Mouse (Mus musculus) embryonic facial prominence, embryonic 15.5 days (tissue): ENCODE results near the gene Pgghg. TPM values are rescaled to one million over a fixed set of nuclear protein-coding genes. Genes with fewer than 3 reads are reported as not detected.

Experiments
- ATAC-seq: fragments of 200-750 bp; cut with Nextera tagmentation; 2 replicates; pipeline ENCODE4 v1.8.0; 2017; ENCODE audit warnings: low read depth, moderate TSS enrichment; ENCODE audit not compliant: insufficient number of reproducible peaks, low FRiP score, low TSS enrichment
- H3K27ac ChIP-seq: fragments of 300-500 bp; sonication (generic); replicated peaks from 2 replicates; pipeline ENCODE4 v1.5.1; 2015; ENCODE audit warnings: mild to moderate bottlenecking, inconsistent platforms
- H3K27me3 ChIP-seq: fragments of 300-500 bp; sonication (generic); 2 replicates; pipeline ENCODE4 v1.6.1; 2015; ENCODE audit warnings: inconsistent platforms
- H3K36me3 ChIP-seq: fragments of 300-500 bp; sonication (generic); 2 replicates; pipeline ENCODE4 v1.6.1; 2015; ENCODE audit warnings: mild to moderate bottlenecking, inconsistent platforms
- H3K4me1 ChIP-seq: fragments of 300-500 bp; sonication (generic); 2 replicates; pipeline ENCODE4 v1.6.1; 2015; ENCODE audit warnings: inconsistent platforms
- H3K4me2 ChIP-seq: fragments of 300-500 bp; sonication (generic); replicated peaks from 2 replicates; pipeline ENCODE4 v1.6.1; 2015; ENCODE audit warnings: mild to moderate bottlenecking, inconsistent platforms
- H3K4me3 ChIP-seq: fragments of 300-500 bp; sonication (generic); replicated peaks from 2 replicates; pipeline ENCODE4 v1.5.1; 2015; ENCODE audit warnings: mild to moderate bottlenecking, inconsistent platforms
- H3K9ac ChIP-seq: fragments of 300-500 bp; sonication (generic); 2 replicates; pipeline ENCODE4 v1.6.1; 2015; ENCODE audit warnings: inconsistent platforms
- H3K9me3 ChIP-seq: fragments of 300-500 bp; sonication (generic); replicated peaks from 2 replicates; pipeline ENCODE4 v1.6.1; 2016; ENCODE audit warnings: inconsistent platforms
- WGBS: fragments of 180-500 bp; shearing (Covaris S2); methylation state at CpG from one replicate; pipeline ENCODE4 v1.1.7; 2015; 5-methylcytosine and 5-hydroxymethylcytosine counted together
- polyA plus RNA-seq: library from polyadenylated mRNA; unstranded; fragments of >200 nt; fragmentation: Nextera tagmentation; extraction: Ambion mirVana; gene quantifications from 2 replicates; pipeline ENCODE4 v1.2.1, GENCODE M21; 2015

Pgghg gene
- polyA plus RNA-seq, 1 experiment from 2014 or later, result 29.0 TPM

DNA sequence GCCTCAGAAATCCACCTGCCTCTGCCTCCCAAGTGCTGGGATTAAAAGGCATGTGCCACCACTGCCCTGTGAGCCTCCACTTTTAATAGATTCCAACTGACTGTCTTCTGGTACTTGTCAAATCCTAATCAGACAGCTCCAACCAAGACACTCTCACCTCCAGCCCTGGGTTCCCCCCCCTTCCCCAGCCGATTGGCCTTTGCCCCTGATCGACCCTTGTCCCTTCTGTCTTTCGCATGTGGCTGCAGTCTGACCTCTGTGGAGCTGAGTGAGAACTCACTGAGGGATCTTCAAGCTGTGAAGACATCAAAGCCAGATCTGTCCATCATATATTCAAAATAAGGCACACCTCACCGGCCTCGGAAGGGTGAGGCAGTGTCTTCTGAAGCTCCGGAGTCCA, 14.0 kb upstream of the Pgghg start:
- ATAC-seq, result no peak
- no peaks in the 10 kb centered on the region for H3K9me3 ChIP-seq
- no peak overlapping the region for H3K4me3 ChIP-seq
- no peaks in the 10 kb centered on the region for H3K36me3 ChIP-seq
- peaks cover 10% of the 10 kb centered on the region for H3K4me1 ChIP-seq
- H3K9ac ChIP-seq, result no peak overlapping the region
- no peak overlapping the region for H3K27ac ChIP-seq
- 84% methylated on average over 6 of the region's 6 CpGs for WGBS
- H3K4me2 ChIP-seq, result no peak overlapping the region
- H3K27me3 ChIP-seq, result peaks cover 39% of the 10 kb centered on the region

GRCm38 (mm10) chr7:140938436-140938835, 2.8 kb upstream of the Pgghg start:
- Histone ChIP-seq H3K4me1 (peaks cover 40% of the 10 kb centered on the region), H3K4me3 (no peak overlapping the region), H3K27ac (no peak overlapping the region), H3K9me3 (no peaks in the 10 kb centered on the region), H3K36me3 (peaks cover 2% of the 10 kb centered on the region; the same call in 1 of the 2 replicates), H3K9ac (no peak overlapping the region), H3K4me2 (no peak overlapping the region), H3K27me3 (0 out of 2 replicates have a peak, but pooled peaks cover 11% of the 10 kb centered on the region)
- WGBS, result 44% methylated on average over 3 of the region's 3 CpGs
- ATAC-seq, result no peak

DNA sequence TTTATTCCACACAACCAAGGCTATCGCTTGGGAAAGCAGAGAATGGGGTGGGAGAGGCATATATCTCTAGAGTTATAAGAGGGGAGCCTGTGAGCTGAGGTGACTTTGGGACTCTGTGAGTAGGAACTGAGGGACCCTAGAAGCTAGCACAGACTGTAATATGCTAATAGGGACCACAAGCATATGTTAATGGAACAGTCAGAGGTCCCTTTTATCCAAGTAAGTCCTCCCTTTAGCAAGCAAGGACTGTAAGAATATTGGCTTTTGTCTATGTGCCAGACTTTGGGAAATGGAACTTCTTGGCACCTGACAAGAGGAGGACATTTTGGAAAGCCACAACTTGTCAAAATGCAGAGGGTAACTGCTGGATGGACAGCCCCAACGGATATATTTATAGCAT, 2.3 kb upstream of the Pgghg start:
- H3K9me3 ChIP-seq, result no peaks in the 10 kb centered on the region
- 0 out of 2 replicates have a peak, but pooled peaks cover 11% of the 10 kb centered on the region for H3K27me3 ChIP-seq
- no peak overlapping the region for H3K9ac ChIP-seq
- ATAC-seq, result no peak
- peaks cover 4% of the 10 kb centered on the region; the same call in 1 of the 2 replicates for H3K36me3 ChIP-seq
- H3K27ac ChIP-seq, result peak overlapping the region; percentile 99
- 0 out of 2 replicates have a peak overlapping the region, but pooled peaks have one; percentile 31 for H3K4me2 ChIP-seq
- 22% methylated on average over 2 of the region's 2 CpGs for WGBS
- peaks cover 41% of the 10 kb centered on the region for H3K4me1 ChIP-seq
- no peak overlapping the region for H3K4me3 ChIP-seq

DNA sequence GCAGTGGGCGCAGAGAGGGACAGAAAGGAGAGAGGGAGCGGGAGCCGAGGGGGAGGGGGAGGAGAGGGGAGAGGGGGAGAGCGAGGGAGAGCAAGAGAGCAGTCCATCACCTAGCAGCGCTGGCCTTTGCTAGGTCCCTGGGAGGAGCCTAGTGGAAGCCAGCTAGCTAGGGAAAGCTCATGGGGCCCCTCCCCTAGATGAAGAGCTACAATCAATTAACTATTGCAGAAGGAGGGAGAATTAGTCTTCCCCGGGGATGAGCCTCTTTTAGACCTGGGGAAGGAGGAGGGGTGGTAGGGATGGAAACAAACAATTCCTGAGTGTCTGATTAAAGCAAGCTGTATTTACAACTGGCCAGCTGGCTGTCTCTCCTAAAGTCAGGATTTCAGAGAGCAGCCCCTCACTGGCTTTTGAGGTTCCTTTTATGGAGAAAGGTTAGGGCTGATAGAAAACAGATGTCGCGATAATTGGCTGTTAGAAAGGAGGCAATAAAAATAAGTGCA, 1.5 kb upstream of the Pgghg start:
- peak overlapping the region; percentile 99 for H3K27ac ChIP-seq
- H3K9ac ChIP-seq, result no peak overlapping the region
- H3K36me3 ChIP-seq, result peaks cover 5% of the 10 kb centered on the region; the same call in 1 of the 2 replicates
- 0 out of 2 replicates have a peak, but pooled peaks cover 8% of the 10 kb centered on the region for H3K27me3 ChIP-seq
- H3K4me3 ChIP-seq, result no peak overlapping the region
- H3K9me3 ChIP-seq, result no peaks in the 10 kb centered on the region
- peaks cover 41% of the 10 kb centered on the region for H3K4me1 ChIP-seq
- H3K4me2 ChIP-seq, result peak overlapping the region; percentile 31
- ATAC-seq, result peak; percentile 63
- 6% methylated on average over 8 of the region's 8 CpGs for WGBS

GRCm38 (mm10) chr7:140942341-140942740, 1.1 kb downstream of the Pgghg start:
- Histone ChIP-seq H3K27ac (peak overlapping the region; percentile 99), H3K4me3 (peak overlapping the region; percentile 59), H3K9me3 (no peaks in the 10 kb centered on the region), H3K27me3 (no peaks in the 10 kb centered on the region), H3K36me3 (peaks cover 30% of the 10 kb centered on the region), H3K4me2 (peak overlapping the region; percentile 64), H3K9ac (peak overlapping the region; percentile 51), H3K4me1 (peaks cover 41% of the 10 kb centered on the region)
- ATAC-seq, result no peak
- 45% methylated on average over 9 of the region's 9 CpGs for WGBS

DNA sequence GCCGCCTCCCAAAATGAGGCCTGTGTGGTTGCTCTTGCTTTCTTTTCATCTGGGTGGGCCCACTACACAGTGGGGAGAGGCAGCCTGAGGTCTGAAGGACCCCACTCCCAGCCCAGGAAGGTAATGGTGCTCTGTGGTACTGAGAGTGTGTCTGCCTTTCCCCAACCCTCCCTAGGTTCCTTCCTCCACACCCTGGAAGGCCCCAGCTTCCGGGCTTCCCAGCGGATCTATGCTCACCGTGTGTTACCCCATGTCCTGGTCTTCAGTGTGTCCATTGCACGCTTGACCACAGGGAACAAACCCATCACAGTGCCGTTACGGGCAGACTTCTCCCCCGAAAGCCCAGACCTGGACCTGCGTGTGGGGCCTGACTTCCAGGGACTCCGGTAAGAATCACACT, 1.6 kb downstream of the Pgghg start:
- H3K4me3 ChIP-seq, result no peak overlapping the region
- ATAC-seq, result no peak

GRCm38 (mm10) chr7:140943356-140943755, 2.2 kb downstream of the Pgghg start:
- H3K4me1 ChIP-seq, result peaks cover 41% of the 10 kb centered on the region
- WGBS, result 75% methylated on average over 4 of the region's 4 CpGs
- no peak for ATAC-seq
- no peaks in the 10 kb centered on the region for H3K9me3 ChIP-seq
- peak overlapping the region; percentile 99 for H3K27ac ChIP-seq
- H3K9ac ChIP-seq, result no peak overlapping the region
- H3K36me3 ChIP-seq, result peaks cover 40% of the 10 kb centered on the region
- H3K27me3 ChIP-seq, result no peaks in the 10 kb centered on the region
- no peak overlapping the region for H3K4me3 ChIP-seq
- H3K4me2 ChIP-seq, result no peak overlapping the region

More for the DNA sequence above, 1.6 kb downstream of the Pgghg start:
- 85% methylated on average over 10 of the region's 10 CpGs for WGBS
- peaks cover 35% of the 10 kb centered on the region for H3K36me3 ChIP-seq
- peak overlapping the region; percentile 64 for H3K4me2 ChIP-seq
- H3K27me3 ChIP-seq, result no peaks in the 10 kb centered on the region
- no peaks in the 10 kb centered on the region for H3K9me3 ChIP-seq
- peaks cover 41% of the 10 kb centered on the region for H3K4me1 ChIP-seq
- peak overlapping the region; percentile 99 for H3K27ac ChIP-seq
- H3K9ac ChIP-seq, result no peak overlapping the region

- peaks cover 49% of the 10 kb centered on the region for H3K36me3 ChIP-seq
Measured at GRCm38 (mm10) chr7:140944236-140944635, 3.0 kb downstream of the Pgghg start.

DNA sequence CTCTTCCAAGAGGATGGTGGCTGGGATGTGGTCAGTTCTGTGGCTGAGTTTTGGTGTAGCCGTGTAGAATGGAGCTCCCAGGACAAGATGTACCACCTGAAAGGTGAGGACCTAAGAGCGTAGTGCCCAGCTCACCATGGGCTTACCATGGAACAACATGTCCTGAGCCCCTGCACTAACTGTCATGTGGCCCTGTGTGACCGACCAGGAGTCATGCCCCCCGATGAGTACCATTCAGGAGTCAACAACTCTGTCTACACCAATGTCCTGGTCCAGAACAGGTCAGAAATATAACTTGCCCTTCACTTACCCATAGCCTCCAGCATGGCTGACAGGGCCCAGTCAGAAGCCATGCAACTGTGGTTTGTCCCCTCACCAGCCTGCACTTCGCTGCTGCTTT, 4.1 kb downstream of the Pgghg start:
- Histone ChIP-seq H3K4me3 (no peak overlapping the region), H3K27me3 (no peaks in the 10 kb centered on the region), H3K9ac (no peak overlapping the region), H3K4me2 (no peak overlapping the region), H3K9me3 (no peaks in the 10 kb centered on the region), H3K27ac (no peak overlapping the region), H3K36me3 (peaks cover 57% of the 10 kb centered on the region), H3K4me1 (peaks cover 35% of the 10 kb centered on the region)
- ATAC-seq, result no peak
- WGBS, result 95% methylated on average over 5 of the region's 5 CpGs

More at GRCm38 (mm10) chr7:140944236-140944635, 3.0 kb downstream of the Pgghg start:
- H3K27ac ChIP-seq, result no peak overlapping the region; the same call in 1 of the 2 replicates
- 83% methylated on average over 7 of the region's 7 CpGs for WGBS
- no peaks in the 10 kb centered on the region for H3K9me3 ChIP-seq
- H3K4me1 ChIP-seq, result peaks cover 37% of the 10 kb centered on the region
- no peak overlapping the region for H3K9ac ChIP-seq
- no peaks in the 10 kb centered on the region for H3K27me3 ChIP-seq
- ATAC-seq, result no peak
- no peak overlapping the region for H3K4me3 ChIP-seq
- H3K4me2 ChIP-seq, result no peak overlapping the region

DNA sequence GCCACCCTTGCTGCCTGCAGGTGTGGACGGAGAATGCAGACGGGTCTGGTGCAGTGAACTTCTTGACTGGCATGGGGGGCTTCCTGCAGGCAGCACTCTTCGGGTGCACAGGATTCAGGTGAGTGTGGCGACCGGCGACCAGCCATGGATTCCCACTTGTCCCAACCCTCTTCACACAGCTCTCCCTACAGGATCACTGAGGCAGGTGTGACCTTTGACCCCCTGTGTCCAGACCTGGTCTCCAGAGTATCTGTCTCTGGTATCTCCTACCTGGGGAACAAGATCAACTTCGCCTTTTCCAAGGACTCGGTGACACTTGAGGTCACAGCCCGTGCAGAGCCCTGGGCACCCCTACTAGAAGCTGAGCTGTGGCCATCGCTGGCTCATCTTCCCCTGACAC, 5.1 kb downstream of the Pgghg start:
- Histone ChIP-seq H3K9ac (no peak overlapping the region), H3K27me3 (no peaks in the 10 kb centered on the region), H3K4me3 (no peak overlapping the region), H3K36me3 (peaks cover 57% of the 10 kb centered on the region), H3K4me2 (no peak overlapping the region), H3K4me1 (peaks cover 35% of the 10 kb centered on the region), H3K27ac (no peak overlapping the region), H3K9me3 (no peaks in the 10 kb centered on the region)
- no peak for ATAC-seq
- 88% methylated on average over 10 of the region's 10 CpGs for WGBS

GRCm38 (mm10) chr7:140946980-140947379, 5.8 kb downstream of the Pgghg start:
- Histone ChIP-seq H3K36me3 (peaks cover 57% of the 10 kb centered on the region), H3K4me3 (no peak overlapping the region), H3K4me1 (peaks cover 42% of the 10 kb centered on the region), H3K9ac (no peak overlapping the region), H3K27ac (0 out of 2 replicates have a peak overlapping the region, but pooled peaks have one; percentile 17), H3K27me3 (no peaks in the 10 kb centered on the region), H3K4me2 (no peak overlapping the region), H3K9me3 (no peaks in the 10 kb centered on the region)
- WGBS, result 70% methylated on average over 7 of the region's 7 CpGs
- no peak for ATAC-seq

DNA sequence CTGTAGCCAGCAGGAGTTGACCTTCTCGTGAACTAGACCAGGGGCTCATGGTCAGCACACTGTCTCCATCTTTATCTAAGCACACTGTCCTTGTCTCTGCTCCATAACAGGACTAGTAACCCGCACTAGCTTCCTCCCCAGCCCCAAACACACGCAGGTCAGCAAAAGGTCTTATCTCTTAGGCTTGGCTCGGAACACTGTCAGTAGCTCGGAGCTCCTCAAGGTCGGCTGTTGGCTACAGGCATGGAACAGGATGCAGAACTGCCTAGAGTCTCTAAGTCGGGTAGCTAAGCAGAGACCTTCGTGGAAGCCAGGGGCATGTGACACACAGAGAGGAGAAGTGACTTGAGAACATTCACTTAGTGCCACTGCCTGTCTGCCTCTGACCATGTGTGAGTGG, 7.0 kb downstream of the Pgghg start:
- no peak for ATAC-seq
- Histone ChIP-seq H3K4me2 (no peak overlapping the region), H3K4me1 (peaks cover 42% of the 10 kb centered on the region), H3K4me3 (no peak overlapping the region), H3K36me3 (peaks cover 62% of the 10 kb centered on the region), H3K9ac (no peak overlapping the region), H3K27me3 (no peaks in the 10 kb centered on the region), H3K9me3 (no peaks in the 10 kb centered on the region), H3K27ac (0 out of 2 replicates have a peak overlapping the region, but pooled peaks have one; percentile 17)
- 87% methylated on average over 8 of the region's 8 CpGs for WGBS
